Mouse (Mus musculus) intestine, postnatal 0 days (tissue): ENCODE results near the gene Gm10644. TPM values are rescaled to one million over a fixed set of nuclear protein-coding genes. Genes with fewer than 3 reads are reported as not detected.

Experiments used
- ATAC-seq: fragments of 200-750 bp; cut with Nextera tagmentation; 2 replicates; pipeline ENCODE4 v1.8.0; 2017; ENCODE audit warnings: mild to moderate bottlenecking, moderate TSS enrichment, moderate library complexity
- H3K27ac ChIP-seq: fragments of 300-500 bp; sonication (generic); 2 replicates; pipeline ENCODE4 v1.5.1; 2014; ENCODE audit warnings: mild to moderate bottlenecking, low read depth, low read length, moderate library complexity
- H3K27me3 ChIP-seq: fragments of 300-500 bp; sonication (generic); replicated peaks from 2 replicates; pipeline ENCODE4 v1.6.1; 2014; ENCODE audit warnings: low read length, mixed read lengths; ENCODE audit not compliant: control insufficient read depth, insufficient read depth
- H3K36me3 ChIP-seq: fragments of 300-500 bp; sonication (generic); 2 replicates; pipeline ENCODE4 v1.6.1; 2014; ENCODE audit warnings: mild to moderate bottlenecking, moderate library complexity; ENCODE audit not compliant: control insufficient read depth, insufficient read depth
- H3K4me1 ChIP-seq: fragments of 300-500 bp; sonication (generic); replicated peaks from 2 replicates; pipeline ENCODE4 v1.6.1; 2014; ENCODE audit warnings: antibody characterized with exemption, low read length, mixed read lengths; ENCODE audit not compliant: control insufficient read depth, insufficient read depth
- H3K4me2 ChIP-seq: fragments of 300-500 bp; sonication (generic); replicated peaks from 2 replicates; pipeline ENCODE4 v1.6.1; 2014; ENCODE audit warnings: low read depth, mild to moderate bottlenecking, moderate library complexity
- H3K4me3 ChIP-seq: fragments of 300-500 bp; sonication (generic); 2 replicates; pipeline ENCODE4 v1.5.1; 2014; ENCODE audit warnings: low read depth, low read length
- H3K9ac ChIP-seq: fragments of 300-500 bp; sonication (generic); 2 replicates; pipeline ENCODE4 v1.6.1; 2014; ENCODE audit warnings: mild to moderate bottlenecking, low read depth, low read length
- H3K9me3 ChIP-seq: fragments of 300-500 bp; sonication (generic); 2 replicates; pipeline ENCODE4 v1.6.1; 2016; ENCODE audit warnings: mixed run types; ENCODE audit not compliant: control insufficient read depth
- CTCF ChIP-seq: sonication (generic); IDR thresholded peaks from 2 replicates; pipeline ENCODE4 v1.5.1; 2016; ENCODE audit warnings: low read depth, mild to moderate bottlenecking, control low read depth, antibody characterized with exemption, moderate library complexity
- WGBS: fragments of 180-500 bp; shearing (Covaris S2); extraction: QIAGEN DNeasy Blood & Tissue Kit; methylation state at CpG from one replicate; pipeline ENCODE4 v1.1.7; 2014; 5-methylcytosine and 5-hydroxymethylcytosine counted together
- polyA plus RNA-seq: library from polyadenylated mRNA; unstranded; fragments of >200 nt; fragmentation: Nextera tagmentation; extraction: Ambion mirVana; gene quantifications from 2 replicates; pipeline ENCODE4 v1.2.1, GENCODE M21; 2015

The Gm10644 gene
- polyA plus RNA-seq, 1 experiment from 2014 or later, result 0.12 TPM

DNA sequence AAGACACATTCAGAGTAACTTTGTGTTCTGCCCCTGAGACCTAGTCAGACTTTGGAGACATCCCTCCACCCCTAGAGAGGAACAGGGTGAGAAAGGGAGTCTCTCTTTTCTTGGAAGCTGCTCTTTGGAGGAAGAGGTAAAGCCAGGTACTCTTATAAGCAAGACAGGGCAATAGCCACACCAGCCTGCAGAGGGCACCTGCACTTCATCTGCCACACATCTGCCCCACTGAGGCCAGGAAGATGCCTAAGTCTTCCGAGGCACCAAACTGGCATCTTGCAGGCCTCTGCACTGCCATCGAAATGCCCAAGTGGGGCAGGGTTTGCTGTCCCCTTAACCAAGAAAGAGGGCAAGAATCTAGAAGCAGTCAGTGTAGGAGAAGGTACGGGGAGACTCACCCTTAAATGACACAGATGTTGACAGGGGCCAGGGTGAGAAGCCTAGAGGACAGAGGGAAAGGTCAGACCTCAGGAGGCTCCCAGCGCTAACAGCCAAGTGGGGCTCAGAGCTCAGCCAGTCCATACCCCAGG is 21.2 kb upstream of the Gm10644 start:
- Histone ChIP-seq H3K4me3 (no peak overlapping the region), H3K4me1 (peaks cover 5% of the 10 kb centered on the region; the same call in 1 of the 2 replicates), H3K27me3 (no peaks in the 10 kb centered on the region), H3K36me3 (peaks cover 6% of the 10 kb centered on the region), H3K27ac (no peak overlapping the region), H3K9me3 (no peaks in the 10 kb centered on the region), H3K4me2 (no peak overlapping the region), H3K9ac (no peak overlapping the region)
- ATAC-seq, result no peak
- peak; percentile 71 for TF ChIP-seq CTCF
- WGBS, result 89% methylated on average over 4 of the region's 4 CpGs

DNA sequence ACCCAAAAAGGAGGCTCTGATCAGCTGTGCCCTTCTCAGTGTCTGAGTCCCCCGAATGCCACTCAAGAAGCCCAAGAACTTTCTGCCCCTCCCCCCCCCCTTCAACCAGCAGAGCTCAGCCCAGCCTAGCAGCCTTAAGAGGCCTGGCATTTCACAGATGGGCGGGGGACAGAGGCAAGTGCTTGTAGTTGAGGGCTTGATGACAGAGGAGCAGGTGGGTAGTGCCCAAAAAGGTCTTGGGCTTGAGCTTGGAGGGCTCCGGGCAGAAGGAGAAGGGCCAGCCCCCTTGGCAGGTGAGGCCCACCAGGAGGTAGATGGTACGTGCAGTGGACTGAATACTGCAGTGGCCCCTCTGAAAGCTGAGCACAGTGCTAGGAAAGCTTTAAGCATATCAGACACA is 19.5 kb upstream of the Gm10644 start:
- ATAC-seq, result no peak
- no peak for TF ChIP-seq CTCF
- 0 out of 2 replicates have a peak overlapping the region, but pooled peaks have one; percentile 96 for H3K4me2 ChIP-seq
- WGBS, result 86% methylated on average over 4 of the region's 4 CpGs
- H3K4me1 ChIP-seq, result peaks cover 5% of the 10 kb centered on the region; the same call in 1 of the 2 replicates
- H3K4me3 ChIP-seq, result no peak overlapping the region
- no peaks in the 10 kb centered on the region for H3K27me3 ChIP-seq
- H3K27ac ChIP-seq, result no peak overlapping the region
- no peaks in the 10 kb centered on the region for H3K9me3 ChIP-seq
- no peak overlapping the region for H3K9ac ChIP-seq
- H3K36me3 ChIP-seq, result no peaks in the 10 kb centered on the region

DNA sequence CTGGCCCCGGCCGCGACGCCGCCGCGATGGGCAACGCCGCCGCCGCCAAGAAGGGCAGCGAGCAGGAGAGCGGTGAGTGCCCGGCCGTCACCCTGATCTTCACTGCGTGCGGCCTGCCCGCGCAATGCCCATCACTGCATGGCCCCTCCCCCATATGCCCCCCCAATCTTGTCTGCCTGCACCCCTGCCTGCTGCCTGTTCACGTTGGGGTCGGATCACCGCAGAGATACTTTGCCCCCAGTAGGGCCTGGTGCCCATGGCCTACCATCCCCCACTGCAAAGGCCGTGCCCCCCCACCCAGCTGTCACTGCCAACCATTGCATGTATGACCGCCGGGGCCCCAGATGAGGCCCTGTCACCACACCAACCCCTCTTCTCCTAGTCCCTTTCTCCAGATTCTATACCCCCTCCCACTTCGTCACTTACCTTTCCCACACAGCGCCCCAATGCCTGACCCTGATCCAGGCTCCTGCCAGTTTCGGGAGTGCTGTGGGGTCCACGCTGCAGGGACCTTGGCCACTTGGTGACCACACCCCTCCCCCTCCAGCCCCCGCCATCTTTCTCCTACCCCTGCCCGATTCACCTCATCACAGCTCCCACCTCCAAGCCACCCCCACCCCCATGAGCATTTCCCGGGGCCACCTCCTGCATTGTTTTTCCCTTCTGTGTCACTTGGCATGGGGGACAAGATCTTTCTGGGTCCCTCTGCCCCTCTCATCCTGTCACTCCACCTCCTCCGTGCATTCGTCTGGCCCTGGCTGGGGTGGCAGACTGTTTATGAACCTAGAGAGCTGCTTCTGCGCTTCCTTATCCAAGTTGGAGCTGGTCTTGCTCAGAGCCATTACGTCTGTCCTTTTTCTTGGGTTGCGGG is 18.4 kb upstream of the Gm10644 start:
- Histone ChIP-seq H3K9ac (peak overlapping the region; percentile 83), H3K4me3 (peak overlapping the region; percentile 95), H3K4me2 (peak overlapping the region; percentile 96), H3K36me3 (0 out of 2 replicates have a peak, but pooled peaks cover 3% of the 10 kb centered on the region), H3K4me1 (peaks cover 5% of the 10 kb centered on the region; the same call in 1 of the 2 replicates), H3K27ac (peak overlapping the region; percentile 68), H3K27me3 (no peaks in the 10 kb centered on the region), H3K9me3 (no peaks in the 10 kb centered on the region)
- no peak for ATAC-seq
- 3% methylated on average over 34 of the region's 37 CpGs for WGBS
- no peak for TF ChIP-seq CTCF

DNA sequence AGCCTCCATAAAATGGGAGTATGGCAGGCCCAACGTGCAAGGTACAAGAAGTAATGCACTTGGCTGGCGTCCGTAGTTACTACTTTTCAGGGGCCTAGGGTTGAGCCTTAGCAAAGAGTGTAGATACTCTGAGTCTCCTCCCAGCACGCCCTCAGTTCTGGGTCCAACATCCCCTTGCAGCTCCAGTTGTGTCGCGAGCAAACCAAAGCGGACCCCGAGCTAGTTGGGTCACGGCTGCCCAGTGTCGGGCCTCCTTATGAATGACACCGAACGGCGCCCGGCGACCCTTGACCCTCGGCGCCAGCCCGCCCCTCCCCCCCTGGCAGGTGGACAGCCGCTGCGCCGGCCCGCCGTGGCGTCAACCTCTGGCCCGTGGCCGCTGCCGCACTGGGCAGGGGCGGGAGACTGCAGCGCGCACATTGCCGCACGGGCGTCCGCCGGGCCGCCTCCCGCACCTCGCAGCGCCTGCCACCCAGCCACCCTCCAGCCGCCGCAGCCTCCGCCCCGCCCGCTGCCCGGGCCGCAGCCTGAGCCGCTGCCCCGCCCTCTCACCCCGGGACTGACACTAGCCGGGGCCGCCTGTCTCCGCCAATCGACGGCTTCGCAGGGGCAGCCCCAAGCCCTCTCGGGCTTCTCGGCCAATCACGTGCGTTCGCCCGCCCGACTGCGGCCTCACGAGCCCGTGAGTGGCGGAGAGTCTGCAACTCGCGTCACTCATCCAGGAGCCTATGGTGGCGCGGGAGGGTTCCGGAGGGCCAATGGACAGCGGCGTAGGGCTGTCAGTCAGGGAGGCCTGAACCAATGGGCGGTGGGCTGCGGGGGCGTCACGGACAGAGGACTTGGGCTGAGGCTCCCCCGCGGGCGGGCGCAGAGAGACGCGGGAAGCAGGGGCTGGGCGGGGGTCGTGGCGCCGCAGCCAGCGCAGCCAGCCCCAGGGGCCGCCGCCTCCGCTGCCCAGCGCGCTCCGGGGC is 17.4 kb upstream of the Gm10644 start, which contains the start of gene Prkaca:
TSS of gene Prkaca (plus strand) at position 844 of the 971 bp plus-strand sequence.
- under 1% methylated on average over 84 of the region's 94 CpGs for WGBS
- no peak for TF ChIP-seq CTCF
- H3K4me3 ChIP-seq, result peak within 1 kb of the TSS; percentile 95
- H3K9me3 ChIP-seq, result no peaks in the 10 kb centered on the region
- ATAC-seq, result peak; percentile 97
- peak within 1 kb of the TSS; percentile 96 for H3K4me2 ChIP-seq
- peaks cover 5% of the 10 kb centered on the region; the same call in 1 of the 2 replicates for H3K4me1 ChIP-seq
- H3K27me3 ChIP-seq, result no peaks in the 10 kb centered on the region
- H3K9ac ChIP-seq, result peak within 1 kb of the TSS; percentile 83
- peaks cover 11% of the 10 kb centered on the region; the same call in 1 of the 2 replicates for H3K36me3 ChIP-seq
- peak within 1 kb of the TSS; percentile 88 for H3K27ac ChIP-seq

DNA sequence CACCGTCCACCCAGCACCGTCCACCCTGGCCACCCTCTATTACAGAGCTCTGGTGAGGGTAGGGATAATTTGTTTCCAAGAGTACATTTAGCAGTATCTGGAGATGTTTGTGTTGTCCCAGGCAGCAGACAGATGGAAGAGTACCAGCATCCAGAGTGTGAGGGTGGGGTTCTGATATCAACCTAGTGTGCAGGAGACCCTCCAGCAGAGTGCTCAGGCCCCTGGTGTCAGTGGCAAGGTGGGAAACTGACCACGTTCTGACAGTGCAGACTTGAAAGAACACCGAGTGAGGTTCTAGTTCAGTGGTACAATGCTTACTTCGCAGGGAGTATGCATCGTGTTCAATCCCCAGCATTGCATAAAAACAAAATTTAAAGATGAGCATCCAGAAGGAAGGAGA is 16.7 kb upstream of the Gm10644 start:
- ATAC-seq, result no peak
- 76% methylated on average over 6 of the region's 6 CpGs for WGBS
- Histone ChIP-seq H3K9me3 (no peaks in the 10 kb centered on the region), H3K27me3 (no peaks in the 10 kb centered on the region), H3K4me1 (peaks cover 5% of the 10 kb centered on the region; the same call in 1 of the 2 replicates), H3K27ac (peak overlapping the region; percentile 88; the same call in 1 of the 2 replicates), H3K9ac (peak overlapping the region; percentile 63; the same call in 1 of the 2 replicates), H3K4me2 (peak overlapping the region; percentile 96), H3K4me3 (peak overlapping the region; percentile 95), H3K36me3 (peaks cover 11% of the 10 kb centered on the region; the same call in 1 of the 2 replicates)
- no peak for TF ChIP-seq CTCF
